Mouse (Mus musculus): ENCODE data around the gene Gm10972.

DNA sequence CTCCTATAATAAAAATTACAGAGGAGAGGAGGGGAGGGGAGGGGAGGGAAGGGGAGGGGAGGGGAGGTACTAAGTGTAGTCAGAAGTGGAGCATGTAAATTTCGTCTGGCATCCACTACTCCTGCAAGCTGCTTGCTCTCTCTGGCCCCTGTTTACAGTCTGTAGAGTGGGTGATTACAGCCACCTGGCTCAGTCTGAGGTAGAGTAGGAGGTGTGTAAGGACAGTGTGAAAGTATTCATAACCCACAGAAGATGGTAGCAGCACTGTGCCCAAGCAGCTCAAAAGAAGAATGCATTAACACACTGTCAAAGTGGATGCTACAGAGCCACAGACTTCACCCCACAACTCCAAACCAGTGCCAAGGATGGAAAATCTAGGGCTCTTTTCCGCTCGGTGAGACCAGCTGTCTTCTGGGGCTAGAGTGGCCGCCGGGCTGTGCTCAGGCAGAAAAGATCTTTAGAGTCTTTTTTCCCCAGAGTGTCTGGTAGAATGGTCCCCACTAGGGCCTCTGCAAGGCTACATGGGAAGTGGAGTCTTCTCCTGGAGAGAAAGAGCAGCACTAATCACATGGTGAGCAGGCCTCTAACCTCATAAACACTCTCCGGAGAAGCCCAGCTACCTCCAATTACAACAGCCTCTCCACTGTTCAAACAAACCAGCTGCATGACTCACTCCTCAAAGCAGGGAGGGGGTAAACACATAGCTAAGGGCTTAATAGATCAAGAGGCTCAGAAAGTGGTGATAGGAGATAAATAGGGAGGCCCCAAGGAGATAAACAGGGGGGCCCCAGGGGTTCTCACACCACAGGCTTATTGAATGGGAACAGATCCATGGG is 6.1 kb downstream of the Gm10972 start:
- no peak for TF ChIP-seq CTCF (IDR thresholded peaks at IDR 0.05; ENCODE audit: low read depth)
- no peak for TF ChIP-seq EP300 (IDR thresholded peaks at IDR 0.05; ENCODE audit: low read depth)

Data from heart, postnatal 0 days (tissue).